Mouse (Mus musculus) testis, adult 2 months (tissue): Measurements from ENCODE around the gene Papss2. TPM values are rescaled to one million over a fixed set of nuclear protein-coding genes. Genes with fewer than 3 reads are reported as not detected.

Experiments
- H3K27ac ChIP-seq: fragments of 200-500 bp; 2 replicates; pipeline ENCODE4 v1.5.1; 2012; ENCODE audit warnings: low read depth, low read length; ENCODE audit not compliant: control insufficient read depth, insufficient read depth
- H3K27me3 ChIP-seq: fragments of 200-500 bp; 2 replicates; pipeline ENCODE4 v1.6.1; 2012; ENCODE audit warnings: mild to moderate bottlenecking, low read length, moderate library complexity; ENCODE audit not compliant: control insufficient read depth, insufficient read depth
- H3K36me3 ChIP-seq: fragments of 200-500 bp; 2 replicates; pipeline ENCODE4 v1.6.1; 2012; ENCODE audit warnings: mild to moderate bottlenecking, low read length; ENCODE audit not compliant: control insufficient read depth, insufficient read depth
- H3K4me1 ChIP-seq: fragments of 200-500 bp; 2 replicates; pipeline ENCODE4 v1.6.1; 2012; ENCODE audit warnings: low read length; ENCODE audit not compliant: control insufficient read depth, insufficient read depth
- H3K4me3 ChIP-seq: fragments of 200-500 bp; 2 replicates; pipeline ENCODE4 v1.5.1; 2012; ENCODE audit warnings: low read depth, mild to moderate bottlenecking, low read length, moderate library complexity, mixed read lengths; ENCODE audit not compliant: control insufficient read depth
- CTCF ChIP-seq: fragments of 200-500 bp; IDR thresholded peaks from 2 replicates; pipeline ENCODE4 v1.5.1; 2012; ENCODE audit warnings: low read depth, mild to moderate bottlenecking, inconsistent platforms, low read length, moderate library complexity; ENCODE audit not compliant: control insufficient read depth, insufficient read depth, insufficient replicate concordance
- POLR2A ChIP-seq: fragments of 200-500 bp; IDR thresholded peaks from 2 replicates; pipeline ENCODE4 v1.6.1; 2012; ENCODE audit warnings: low read depth, mild to moderate bottlenecking, inconsistent platforms, low read length, moderate library complexity; ENCODE audit not compliant: control insufficient read depth
- polyA plus RNA-seq: library from polyadenylated mRNA; depleted of rRNA; stranded (reverse); fragments of >200 nt; gene quantifications from 2 replicates; pipeline ENCODE4 v1.2.3, GENCODE M21; 2012

Gene Papss2
- polyA plus RNA-seq, 1 experiment, result 1.7 TPM

- no peaks in the 10 kb centered on the region for H3K4me1 ChIP-seq
- no peaks in the 10 kb centered on the region for H3K27me3 ChIP-seq
- no peak for TF ChIP-seq CTCF
- no peak for TF ChIP-seq POLR2A
- no peak overlapping the region for H3K27ac ChIP-seq
- no peak overlapping the region for H3K4me3 ChIP-seq
- H3K36me3 ChIP-seq, result no peaks in the 10 kb centered on the region
Observed at GRCm38 (mm10) chr19:32567025-32567424, 28.6 kb upstream of the Papss2 start.

GRCm38 (mm10) chr19:32567447-32567846 lies 28.1 kb upstream of the Papss2 start:
- TF ChIP-seq POLR2A (no peak), CTCF (no peak)
- Histone ChIP-seq H3K27ac (no peak overlapping the region), H3K27me3 (no peaks in the 10 kb centered on the region)

GRCm38 (mm10) chr19:32568470-32568869 lies 27.1 kb upstream of the Papss2 start:
- Histone ChIP-seq H3K27me3 (no peaks in the 10 kb centered on the region), H3K36me3 (no peaks in the 10 kb centered on the region), H3K4me3 (no peak overlapping the region), H3K4me1 (no peaks in the 10 kb centered on the region), H3K27ac (no peak overlapping the region)
- TF ChIP-seq POLR2A (no peak), CTCF (no peak)

More at GRCm38 (mm10) chr19:32567447-32567846, 28.1 kb upstream of the Papss2 start:
- no peaks in the 10 kb centered on the region for H3K36me3 ChIP-seq
- no peak overlapping the region for H3K4me3 ChIP-seq
- no peaks in the 10 kb centered on the region for H3K4me1 ChIP-seq

- Histone ChIP-seq H3K4me1 (no peaks in the 10 kb centered on the region), H3K4me3 (no peak overlapping the region), H3K27me3 (no peaks in the 10 kb centered on the region), H3K36me3 (no peaks in the 10 kb centered on the region), H3K27ac (no peak overlapping the region)
- TF ChIP-seq CTCF, result no peak
- TF ChIP-seq POLR2A, result no peak
Observed at GRCm38 (mm10) chr19:32568961-32569653, 26.5 kb upstream of the Papss2 start.

- no peaks in the 10 kb centered on the region for H3K4me1 ChIP-seq
- no peaks in the 10 kb centered on the region for H3K36me3 ChIP-seq
- no peaks in the 10 kb centered on the region for H3K27me3 ChIP-seq
- no peak overlapping the region for H3K27ac ChIP-seq
- TF ChIP-seq POLR2A (no peak), CTCF (no peak)
- H3K4me3 ChIP-seq, result no peak overlapping the region
Observed at GRCm38 (mm10) chr19:32569725-32570124, 25.9 kb upstream of the Papss2 start.

- TF ChIP-seq POLR2A (no peak), CTCF (no peak)
Observed at GRCm38 (mm10) chr19:32572191-32572590, 23.4 kb upstream of the Papss2 start.

GRCm38 (mm10) chr19:32573259-32573658 lies 22.3 kb upstream of the Papss2 start:
- Histone ChIP-seq H3K36me3 (no peaks in the 10 kb centered on the region), H3K27me3 (no peaks in the 10 kb centered on the region), H3K4me1 (no peaks in the 10 kb centered on the region), H3K4me3 (no peak overlapping the region), H3K27ac (no peak overlapping the region)
- TF ChIP-seq POLR2A (no peak), CTCF (no peak)

More at GRCm38 (mm10) chr19:32572191-32572590, 23.4 kb upstream of the Papss2 start:
- H3K36me3 ChIP-seq, result no peaks in the 10 kb centered on the region
- no peak overlapping the region for H3K4me3 ChIP-seq
- H3K27ac ChIP-seq, result no peak overlapping the region
- no peaks in the 10 kb centered on the region for H3K27me3 ChIP-seq
- no peaks in the 10 kb centered on the region for H3K4me1 ChIP-seq
